Mouse (Mus musculus): Measurements from ENCODE around the gene Ano1. TPM values are rescaled to one million over a fixed set of nuclear protein-coding genes. Genes with fewer than 3 reads are reported as not detected.

Gene Ano1
- polyA plus RNA-seq, 1 experiment from 2014 or later = 1.8 TPM

- peaks cover 20% of the 10 kb centered on the region for H3K4me1 ChIP-seq (replicated peaks)
- H3K27ac ChIP-seq = peak overlapping the region; percentile 93
- ATAC-seq (ENCODE audit: insufficient number of reproducible peaks, insufficient read depth, low FRiP score, low TSS enrichment, low read depth) = peak; percentile 85
- H3K27me3 ChIP-seq = no peaks in the 10 kb centered on the region
- H3K36me3 ChIP-seq = peaks cover 28% of the 10 kb centered on the region
- H3K4me3 ChIP-seq (replicated peaks) = peak overlapping the region; percentile 79
- H3K9ac ChIP-seq (replicated peaks) = peak overlapping the region; percentile 77
- peak overlapping the region; percentile 82 for H3K4me2 ChIP-seq
- WGBS = 2% methylated on average over 43 of the region's 43 CpGs
- no peaks in the 10 kb centered on the region for H3K9me3 ChIP-seq
Observed at GRCm38 (mm10) chr7:144581559-144582283, 170.1 kb downstream of the Ano1 start.

- Histone ChIP-seq H3K27me3 (no peaks in the 10 kb centered on the region), H3K9ac (replicated peaks) (no peak overlapping the region), H3K27ac (no peak overlapping the region), H3K4me2 (no peak overlapping the region), H3K4me3 (replicated peaks) (no peak overlapping the region), H3K9me3 (no peaks in the 10 kb centered on the region), H3K4me1 (replicated peaks) (peaks cover 13% of the 10 kb centered on the region), H3K36me3 (peaks cover 28% of the 10 kb centered on the region)
- no peak for ATAC-seq (ENCODE audit: insufficient number of reproducible peaks, insufficient read depth, low FRiP score, low TSS enrichment, low read depth)
- WGBS = 87% methylated on average over 5 of the region's 5 CpGs
Observed at GRCm38 (mm10) chr7:144577876-144578275, 173.9 kb downstream of the Ano1 start.

- Histone ChIP-seq H3K9ac (replicated peaks) (no peak overlapping the region), H3K27me3 (no peaks in the 10 kb centered on the region), H3K4me3 (replicated peaks) (no peak overlapping the region), H3K4me1 (replicated peaks) (no peaks in the 10 kb centered on the region), H3K9me3 (no peaks in the 10 kb centered on the region), H3K4me2 (no peak overlapping the region), H3K27ac (no peak overlapping the region), H3K36me3 (no peaks in the 10 kb centered on the region)
- 65% methylated on average over 5 of the region's 5 CpGs for WGBS
- ATAC-seq (ENCODE audit: insufficient number of reproducible peaks, insufficient read depth, low FRiP score, low TSS enrichment, low read depth) = no peak
Observed at GRCm38 (mm10) chr7:144572234-144572633, 179.5 kb downstream of the Ano1 start.

GRCm38 (mm10) chr7:144571598-144571997 lies 180.2 kb downstream of the Ano1 start:
- Histone ChIP-seq H3K9ac (replicated peaks) (no peak overlapping the region), H3K4me3 (replicated peaks) (no peak overlapping the region), H3K4me1 (replicated peaks) (no peaks in the 10 kb centered on the region), H3K9me3 (no peaks in the 10 kb centered on the region), H3K4me2 (no peak overlapping the region), H3K27ac (no peak overlapping the region), H3K27me3 (no peaks in the 10 kb centered on the region; the same call in 1 of the 2 replicates), H3K36me3 (no peaks in the 10 kb centered on the region)
- no peak for ATAC-seq (ENCODE audit: insufficient number of reproducible peaks, insufficient read depth, low FRiP score, low TSS enrichment, low read depth)

GRCm38 (mm10) chr7:144569428-144569827 lies 182.3 kb downstream of the Ano1 start:
- no peaks in the 10 kb centered on the region for H3K36me3 ChIP-seq
- no peak overlapping the region for H3K4me3 ChIP-seq (replicated peaks)
- no peak for ATAC-seq (ENCODE audit: insufficient number of reproducible peaks, insufficient read depth, low FRiP score, low TSS enrichment, low read depth)
- H3K4me1 ChIP-seq (replicated peaks) = no peaks in the 10 kb centered on the region
- no peak overlapping the region for H3K27ac ChIP-seq
- no peaks in the 10 kb centered on the region; the same call in 1 of the 2 replicates for H3K27me3 ChIP-seq
- H3K9me3 ChIP-seq = no peaks in the 10 kb centered on the region
- H3K9ac ChIP-seq (replicated peaks) = no peak overlapping the region
- 75% methylated on average over 7 of the region's 7 CpGs for WGBS
- H3K4me2 ChIP-seq = no peak overlapping the region

GRCm38 (mm10) chr7:144568091-144568490 lies 183.7 kb downstream of the Ano1 start:
- H3K27ac ChIP-seq = no peak overlapping the region

GRCm38 (mm10) chr7:144566921-144567682 lies 184.7 kb downstream of the Ano1 start:
- no peaks in the 10 kb centered on the region for H3K9me3 ChIP-seq
- H3K27ac ChIP-seq = no peak overlapping the region
- H3K9ac ChIP-seq (replicated peaks) = no peak overlapping the region
- no peak overlapping the region for H3K4me3 ChIP-seq (replicated peaks)
- no peak overlapping the region for H3K4me2 ChIP-seq
- H3K27me3 ChIP-seq = no peaks in the 10 kb centered on the region; the same call in 1 of the 2 replicates
- no peaks in the 10 kb centered on the region for H3K4me1 ChIP-seq (replicated peaks)
- WGBS = 70% methylated on average over 3 of the region's 3 CpGs
- H3K36me3 ChIP-seq = no peaks in the 10 kb centered on the region
- ATAC-seq (ENCODE audit: insufficient number of reproducible peaks, insufficient read depth, low FRiP score, low TSS enrichment, low read depth) = no peak

More at GRCm38 (mm10) chr7:144568091-144568490, 183.7 kb downstream of the Ano1 start:
- no peaks in the 10 kb centered on the region; the same call in 1 of the 2 replicates for H3K27me3 ChIP-seq
- ATAC-seq (ENCODE audit: insufficient number of reproducible peaks, insufficient read depth, low FRiP score, low TSS enrichment, low read depth) = no peak
- H3K36me3 ChIP-seq = no peaks in the 10 kb centered on the region
- H3K9ac ChIP-seq (replicated peaks) = no peak overlapping the region
- no peak overlapping the region for H3K4me3 ChIP-seq (replicated peaks)
- no peaks in the 10 kb centered on the region for H3K4me1 ChIP-seq (replicated peaks)
- no peak overlapping the region for H3K4me2 ChIP-seq
- H3K9me3 ChIP-seq = no peaks in the 10 kb centered on the region

GRCm38 (mm10) chr7:144563456-144564155 lies 188.2 kb downstream of the Ano1 start:
- Histone ChIP-seq H3K27ac (no peak overlapping the region), H3K36me3 (no peaks in the 10 kb centered on the region), H3K9ac (replicated peaks) (no peak overlapping the region), H3K27me3 (no peaks in the 10 kb centered on the region; the same call in 1 of the 2 replicates), H3K4me2 (no peak overlapping the region), H3K4me1 (replicated peaks) (no peaks in the 10 kb centered on the region), H3K9me3 (no peaks in the 10 kb centered on the region), H3K4me3 (replicated peaks) (no peak overlapping the region)
- 62% methylated on average over 9 of the region's 9 CpGs for WGBS
- ATAC-seq (ENCODE audit: insufficient number of reproducible peaks, insufficient read depth, low FRiP score, low TSS enrichment, low read depth) = no peak

GRCm38 (mm10) chr7:144562016-144562415 lies 189.8 kb downstream of the Ano1 start:
- Histone ChIP-seq H3K9me3 (no peaks in the 10 kb centered on the region), H3K4me3 (replicated peaks) (no peak overlapping the region), H3K27ac (no peak overlapping the region), H3K27me3 (no peaks in the 10 kb centered on the region; the same call in 1 of the 2 replicates), H3K36me3 (no peaks in the 10 kb centered on the region), H3K9ac (replicated peaks) (no peak overlapping the region), H3K4me1 (replicated peaks) (no peaks in the 10 kb centered on the region), H3K4me2 (no peak overlapping the region)
- 9% methylated on average over 3 of the region's 3 CpGs for whole genome bisulfite sequencing
- no peak for ATAC-seq (ENCODE audit: insufficient number of reproducible peaks, insufficient read depth, low FRiP score, low TSS enrichment, low read depth)

- H3K4me1 ChIP-seq (replicated peaks) = no peaks in the 10 kb centered on the region
- 0 out of 2 replicates have a peak, but pooled peaks cover 2% of the 10 kb centered on the region for H3K27me3 ChIP-seq
- no peak for ATAC-seq (ENCODE audit: insufficient number of reproducible peaks, insufficient read depth, low FRiP score, low TSS enrichment, low read depth)
- 81% methylated on average over 4 of the region's 4 CpGs for WGBS
- H3K36me3 ChIP-seq = no peaks in the 10 kb centered on the region
- no peak overlapping the region; the same call in 1 of the 2 replicates for H3K9ac ChIP-seq (replicated peaks)
- H3K4me2 ChIP-seq = no peak overlapping the region
- H3K9me3 ChIP-seq = no peaks in the 10 kb centered on the region
- H3K4me3 ChIP-seq (replicated peaks) = no peak overlapping the region
- no peak overlapping the region for H3K27ac ChIP-seq
Observed at GRCm38 (mm10) chr7:144560594-144560993, 191.2 kb downstream of the Ano1 start.

GRCm38 (mm10) chr7:144558552-144558951 lies 193.2 kb downstream of the Ano1 start:
- no peaks in the 10 kb centered on the region for H3K9me3 ChIP-seq
- H3K4me1 ChIP-seq (replicated peaks) = no peaks in the 10 kb centered on the region; the same call in 1 of the 2 replicates
- peaks cover 7% of the 10 kb centered on the region; the same call in 1 of the 2 replicates for H3K27me3 ChIP-seq
- WGBS = 44% methylated on average over 6 of the region's 6 CpGs
- no peak overlapping the region for H3K4me2 ChIP-seq
- no peak overlapping the region for H3K9ac ChIP-seq (replicated peaks)
- no peak overlapping the region for H3K27ac ChIP-seq
- no peak for ATAC-seq (ENCODE audit: insufficient number of reproducible peaks, insufficient read depth, low FRiP score, low TSS enrichment, low read depth)
- H3K36me3 ChIP-seq = no peaks in the 10 kb centered on the region
- no peak overlapping the region for H3K4me3 ChIP-seq (replicated peaks)
